Mouse (Mus musculus) ovary, adult 18-20 months (tissue): Measurements from ENCODE around the gene Lman2l.

ENCODE experiments used
- DNase-seq: peaks from one replicate; pipeline ENCODE4 v3.0.0; 2022; ENCODE audit warnings: low spot score, mixed read lengths

The Lman2l gene

DNA sequence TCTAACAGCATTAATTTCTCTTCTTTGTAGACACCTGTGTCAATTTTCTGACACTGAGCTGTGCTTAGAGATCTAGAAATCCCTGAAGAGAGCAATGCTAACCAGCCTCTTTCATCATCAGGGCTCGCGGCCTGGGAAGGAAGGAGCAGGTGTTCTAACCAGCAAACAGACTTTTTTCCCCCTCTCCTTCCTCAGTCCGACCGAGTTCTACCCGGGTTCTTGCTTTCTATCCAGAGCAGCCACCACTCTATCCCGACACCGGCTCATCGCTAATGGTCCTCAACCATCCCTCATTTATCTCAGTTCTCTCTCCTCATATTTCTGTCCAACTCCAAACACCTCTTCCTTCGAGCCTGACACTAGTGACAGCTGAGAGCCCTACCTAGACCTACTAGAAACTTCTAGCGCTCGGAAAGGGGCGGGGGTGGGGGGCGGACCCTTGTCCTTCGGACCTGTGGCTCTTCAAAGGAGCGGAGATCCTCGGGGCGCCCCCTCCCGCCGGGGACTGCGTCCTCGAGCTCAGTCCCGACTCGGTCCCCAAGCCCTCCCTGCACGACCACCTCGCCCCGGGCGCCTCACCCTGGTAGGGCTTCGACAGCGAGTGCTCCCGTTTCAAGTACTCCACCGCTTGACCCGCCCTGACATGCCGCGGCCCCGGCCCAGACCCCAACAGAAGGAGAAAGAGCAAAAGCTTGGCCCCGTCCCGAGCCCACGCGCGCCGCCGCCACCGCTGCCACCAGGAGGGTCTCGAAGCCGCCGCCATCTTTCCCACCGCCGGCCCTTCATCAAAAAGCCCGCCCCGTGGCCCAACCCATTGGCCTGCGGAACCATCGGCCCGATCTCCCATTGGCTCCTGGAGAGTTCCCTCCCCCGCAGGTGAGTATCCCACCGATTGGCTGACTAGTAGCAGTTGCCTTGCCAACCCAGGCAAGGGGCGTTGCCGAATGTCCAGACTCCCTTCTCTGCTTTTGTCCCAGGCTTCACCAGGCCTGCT is at the start of gene Lman2l:
Gene Lman2l, minus strand, starts transcription at position 801 of the 994 bp plus-strand sequence.
- DNase-seq = peak; percentile 94

GRCm38 (mm10) chr1:36493299-36493698 is 48.2 kb upstream of the Lman2l start:
- no peak for DNase-seq

GRCm38 (mm10) chr1:36492416-36493139 is 47.5 kb upstream of the Lman2l start:
- DNase-seq = no peak

- no peak for DNase-seq
Observed at GRCm38 (mm10) chr1:36489661-36490060, 44.6 kb upstream of the Lman2l start.

GRCm38 (mm10) chr1:36487111-36487510 is 42.0 kb upstream of the Lman2l start:
- no peak for DNase-seq

DNA sequence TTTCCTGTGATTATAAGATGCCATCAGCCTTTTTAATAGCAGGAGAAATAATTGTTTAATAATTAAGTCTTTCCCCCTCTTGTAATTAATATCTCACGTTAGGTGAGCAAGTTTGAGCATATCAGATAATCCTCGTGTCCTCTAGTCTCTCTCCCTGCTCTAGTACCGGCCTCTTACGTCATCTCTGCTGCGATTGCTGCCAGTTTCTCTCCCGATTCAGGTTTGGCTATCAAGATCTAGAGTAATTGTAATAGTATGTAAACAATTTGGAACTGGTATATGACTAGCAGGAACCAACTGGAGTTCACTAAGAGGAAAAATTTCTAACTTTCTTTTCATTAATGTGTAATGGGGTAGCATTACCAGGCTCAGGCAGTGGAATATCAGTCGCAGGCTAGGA is 40.0 kb upstream of the Lman2l start:
- no peak for DNase-seq

DNA sequence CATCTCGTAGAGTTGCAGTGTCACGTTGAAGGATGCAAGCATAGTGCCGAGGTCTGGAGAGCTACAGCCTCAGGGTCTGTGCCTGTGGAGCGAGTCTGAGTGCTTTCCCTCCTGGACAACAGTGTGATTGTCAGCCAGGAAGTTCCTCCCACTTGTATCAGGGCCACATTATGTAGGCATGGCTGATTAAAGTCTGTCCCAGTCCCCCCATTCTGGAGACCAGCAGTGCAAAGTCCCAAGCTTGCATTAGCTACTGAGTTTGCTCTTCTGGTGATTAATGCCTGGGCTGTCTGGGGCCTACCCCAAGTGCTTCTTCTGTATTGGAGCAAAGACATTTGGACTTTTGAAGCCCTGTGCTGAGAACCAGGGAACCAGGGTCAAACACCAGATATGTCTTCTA is 38.8 kb upstream of the Lman2l start:
- no peak for DNase-seq

DNA sequence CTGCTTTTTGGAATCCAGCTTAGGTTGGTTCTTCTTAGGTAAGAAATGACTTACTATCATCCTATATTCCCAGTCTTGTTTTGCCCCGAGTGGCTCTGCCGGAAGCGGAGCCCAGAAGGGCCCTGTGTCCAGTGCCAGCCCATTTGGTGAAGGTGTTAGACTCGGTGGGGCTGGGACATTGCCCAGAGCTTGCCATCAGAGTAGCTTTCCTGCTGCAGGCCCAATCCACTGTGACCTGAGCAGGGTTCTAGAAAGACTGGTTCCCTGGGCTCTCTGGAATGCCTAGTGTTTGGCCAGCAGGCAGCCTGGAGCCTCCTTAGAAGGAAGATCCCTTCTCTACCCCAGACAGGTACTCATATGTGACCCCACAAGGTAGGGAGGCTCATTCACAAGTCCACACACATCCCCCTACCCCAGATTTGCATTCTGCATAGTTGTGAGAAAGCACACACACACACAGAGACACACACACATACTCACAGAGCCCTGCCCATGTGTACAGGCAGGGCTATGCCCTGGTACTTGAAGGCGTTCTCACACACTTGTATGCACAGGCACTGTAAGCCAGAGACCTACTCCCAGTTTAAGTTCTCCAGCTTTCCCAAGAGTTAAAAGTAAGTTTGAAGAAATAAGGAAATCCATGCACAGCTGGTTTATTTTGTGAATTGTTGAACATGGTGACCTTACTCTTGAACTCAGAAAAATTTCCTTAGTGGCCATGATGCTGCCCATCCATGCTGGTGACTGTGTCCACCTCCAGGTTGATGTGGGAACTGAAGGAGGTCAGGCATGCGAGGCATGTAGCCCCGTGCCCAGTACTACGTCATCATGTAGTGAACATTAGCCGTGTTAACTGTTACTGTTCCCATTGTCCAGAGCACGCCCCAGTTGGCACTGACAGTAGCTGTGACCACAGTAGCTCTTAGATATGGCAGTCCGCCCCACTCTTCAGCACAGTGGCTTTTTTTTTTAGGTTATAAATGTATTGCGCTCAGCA is 35.1 kb upstream of the Lman2l start:
- no peak for DNase-seq

DNA sequence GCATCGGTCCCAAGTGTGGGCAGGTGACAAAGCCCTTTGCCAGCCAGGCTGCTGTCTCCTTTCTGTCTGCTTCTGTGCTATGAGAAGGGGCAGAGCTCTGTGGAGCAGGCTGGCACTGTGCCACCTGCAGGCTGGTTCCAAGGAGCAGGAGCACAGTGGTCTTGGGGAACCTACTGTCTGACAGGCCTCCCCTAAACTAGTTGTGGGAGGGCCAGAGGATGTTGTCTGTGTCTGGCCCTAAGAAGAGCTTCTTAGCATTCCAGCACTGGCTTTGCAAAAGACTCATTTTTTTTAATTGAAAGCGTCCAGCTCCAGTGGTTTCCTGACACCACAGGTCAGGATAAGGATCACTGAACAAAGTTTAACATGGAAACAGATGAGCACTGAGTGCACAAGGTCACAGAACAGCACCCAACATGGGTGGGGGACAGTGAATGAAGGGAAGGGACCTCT is 33.3 kb upstream of the Lman2l start:
- DNase-seq = no peak

DNA sequence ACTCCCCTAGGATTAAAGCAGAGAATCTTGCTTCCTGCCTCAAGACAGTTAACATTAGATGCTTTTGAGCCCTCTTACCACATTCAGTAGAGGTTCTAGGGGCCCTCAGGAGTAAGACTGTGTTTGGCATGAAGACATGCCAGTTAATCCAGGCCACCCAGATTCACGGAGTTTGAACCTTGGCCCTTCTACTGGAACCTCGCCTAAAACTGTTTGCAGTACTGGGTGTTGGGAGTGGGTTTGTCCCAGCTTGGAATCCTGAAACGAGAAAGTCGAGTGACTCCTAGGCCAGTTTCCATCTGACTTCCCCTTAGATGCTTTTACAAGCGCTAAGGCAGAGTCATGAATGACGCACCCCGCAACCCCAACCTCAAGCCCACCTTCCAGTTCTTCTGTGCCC is 31.4 kb upstream of the Lman2l start:
- no peak for DNase-seq

- DNase-seq = no peak
Observed at GRCm38 (mm10) chr1:36475480-36476110, 30.5 kb upstream of the Lman2l start.

DNA sequence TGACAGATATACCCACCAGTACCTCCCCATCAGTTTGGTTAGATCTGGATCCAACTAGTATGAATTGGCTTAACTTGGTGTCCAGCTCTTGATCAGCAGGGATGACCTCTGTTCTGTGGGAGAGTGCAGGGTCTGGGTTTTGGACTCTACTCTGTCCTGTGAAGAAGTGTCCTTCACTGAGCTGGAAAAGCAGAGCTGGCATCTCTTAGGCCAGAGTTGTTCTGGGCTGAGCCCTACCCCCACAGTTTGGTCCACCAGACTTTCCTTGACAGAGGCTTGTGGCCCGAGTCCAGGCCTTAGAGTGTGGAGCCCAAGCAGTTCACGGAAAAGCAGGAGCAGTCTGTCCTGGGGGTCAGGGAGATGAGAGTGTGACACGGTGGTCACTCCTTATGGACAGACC is 29.6 kb upstream of the Lman2l start:
- DNase-seq = no peak

GRCm38 (mm10) chr1:36473211-36473780 is 28.2 kb upstream of the Lman2l start:
- DNase-seq = no peak

GRCm38 (mm10) chr1:36472106-36472440 is 27.0 kb upstream of the Lman2l start:
- DNase-seq = no peak

GRCm38 (mm10) chr1:36471181-36472105 is 26.4 kb upstream of the Lman2l start, which contains the start of gene Cnnm4:
Cnnm4 (plus strand) TSS chr1:36471620.
- peak; percentile 83 for DNase-seq

- DNase-seq = no peak
Observed at GRCm38 (mm10) chr1:36469811-36470444, 24.9 kb upstream of the Lman2l start.

- DNase-seq = no peak
Observed at GRCm38 (mm10) chr1:36467446-36467845, 22.4 kb upstream of the Lman2l start.

DNA sequence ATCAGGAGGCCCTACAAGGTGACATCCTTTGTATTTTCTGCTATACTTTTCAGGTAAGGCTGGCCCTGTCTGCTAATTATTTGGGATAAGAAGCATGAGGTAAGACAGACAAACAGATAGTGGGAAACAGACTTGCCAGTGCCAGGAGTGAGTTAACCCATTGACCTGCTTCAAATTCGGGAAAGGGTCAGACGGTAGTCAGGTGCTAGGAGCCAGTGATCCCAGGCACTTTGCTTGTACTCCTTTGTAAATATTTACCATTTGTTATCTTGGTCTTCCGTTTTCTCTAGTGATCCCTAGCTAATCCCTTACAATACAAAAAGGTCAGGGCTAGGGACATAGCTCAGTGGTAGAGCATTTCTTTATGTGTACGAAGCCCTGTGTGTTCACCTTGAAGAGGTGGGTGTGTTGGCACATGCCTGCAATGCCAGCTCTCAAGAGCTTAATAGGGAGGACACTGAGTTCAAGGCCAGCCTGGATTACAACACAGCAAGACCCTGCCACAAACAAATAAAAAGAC is 20.6 kb upstream of the Lman2l start:
- no peak for DNase-seq

GRCm38 (mm10) chr1:36461829-36462228 is 16.8 kb upstream of the Lman2l start:
- no peak for DNase-seq
